Mouse (Mus musculus): Measurements from ENCODE around the gene Cxxc4. TPM values are rescaled to one million over a fixed set of nuclear protein-coding genes. Genes with fewer than 3 reads are reported as not detected.

The Cxxc4 gene
- polyA plus RNA-seq, 1 experiment, result not detected

DNA sequence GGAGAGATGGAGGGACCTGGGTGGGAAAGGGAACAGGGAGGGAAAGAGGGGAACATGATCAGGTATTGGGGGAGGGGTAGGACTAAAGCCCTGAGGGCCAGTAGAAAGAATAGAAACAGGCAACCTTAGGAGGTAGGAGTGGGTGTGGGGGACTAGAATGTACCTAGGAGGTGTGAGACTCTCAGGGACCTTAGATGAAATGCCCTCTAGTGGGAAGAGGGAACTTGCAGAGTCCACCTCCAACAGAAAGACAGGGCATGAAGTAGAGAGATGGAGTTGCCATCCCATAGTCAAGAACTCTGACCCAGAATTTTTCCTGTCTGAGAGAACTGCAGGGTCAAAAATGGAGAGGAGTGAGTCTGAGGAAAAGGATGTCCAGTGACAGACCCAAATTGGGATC is 43.4 kb downstream of the Cxxc4 start:
- no peak overlapping the region for H3K4me3 ChIP-seq (replicated peaks; ENCODE audit: control insufficient read depth, low read depth, low read length)
- no peak overlapping the region for H3K27ac ChIP-seq (ENCODE audit: control insufficient read depth, insufficient read depth, low read depth, low read length, poor library complexity)
- TF ChIP-seq CTCF (IDR thresholded peaks at IDR 0.05; ENCODE audit: control insufficient read depth, insufficient read depth, low read length) (no peak), POLR2A (IDR thresholded peaks at IDR 0.05; ENCODE audit: borderline replicate concordance, control insufficient read depth, low read depth, low read length) (no peak)
- no peaks in the 10 kb centered on the region for H3K4me1 ChIP-seq (ENCODE audit: control insufficient read depth, insufficient read depth, low read length)

DNA sequence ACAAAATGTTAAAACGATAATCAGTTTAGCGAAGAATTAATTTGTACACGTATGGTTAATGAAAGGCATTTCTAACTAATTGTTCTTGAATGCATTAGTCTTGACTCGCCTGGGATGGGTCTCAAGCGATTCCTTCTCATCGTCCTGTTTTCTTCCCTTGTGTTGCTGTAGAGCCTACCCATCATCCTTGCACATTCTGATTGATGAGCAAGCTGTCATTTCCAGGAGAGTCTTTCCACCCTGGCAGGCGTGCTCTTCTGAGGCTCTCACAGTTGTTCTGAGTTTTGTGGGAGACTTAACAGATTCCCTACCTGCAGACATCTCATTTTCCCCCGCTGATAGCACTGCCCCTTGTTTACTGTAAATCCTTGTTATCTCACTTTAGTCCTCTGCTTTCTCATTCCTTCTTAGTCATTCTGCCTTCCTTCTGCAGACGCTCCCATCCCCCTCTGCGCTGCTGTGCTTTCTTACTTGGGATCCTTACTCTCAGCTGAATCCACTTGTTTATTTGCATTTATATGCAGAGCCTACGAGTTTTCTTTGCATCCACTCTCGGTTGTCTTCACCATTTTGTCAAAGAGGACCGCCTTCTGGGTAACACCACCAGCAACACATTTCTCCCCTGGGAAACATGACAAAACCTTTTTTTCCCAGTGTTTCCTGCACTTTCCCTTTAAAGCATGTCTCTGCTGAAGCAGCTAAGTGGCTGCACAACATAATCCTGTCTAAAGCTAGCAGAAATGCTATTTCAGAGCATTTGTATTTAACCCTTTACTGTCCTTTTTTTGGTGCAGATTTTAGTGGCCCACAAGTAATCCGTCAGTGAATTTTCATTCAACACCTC is 45.5 kb downstream of the Cxxc4 start:
- no peak overlapping the region for H3K4me3 ChIP-seq (replicated peaks; ENCODE audit: control insufficient read depth, low read depth, low read length)
- 52% methylated on average over 14 of the region's 14 CpGs for WGBS
- TF ChIP-seq CTCF (IDR thresholded peaks at IDR 0.05; ENCODE audit: control insufficient read depth, insufficient read depth, low read length), result no peak
- TF ChIP-seq POLR2A (IDR thresholded peaks at IDR 0.05; ENCODE audit: borderline replicate concordance, control insufficient read depth, low read depth, low read length), result no peak
- H3K4me1 ChIP-seq (ENCODE audit: control insufficient read depth, insufficient read depth, low read length), result no peaks in the 10 kb centered on the region
- no peak overlapping the region for H3K27ac ChIP-seq (ENCODE audit: control insufficient read depth, insufficient read depth, low read depth, low read length, poor library complexity)

DNA sequence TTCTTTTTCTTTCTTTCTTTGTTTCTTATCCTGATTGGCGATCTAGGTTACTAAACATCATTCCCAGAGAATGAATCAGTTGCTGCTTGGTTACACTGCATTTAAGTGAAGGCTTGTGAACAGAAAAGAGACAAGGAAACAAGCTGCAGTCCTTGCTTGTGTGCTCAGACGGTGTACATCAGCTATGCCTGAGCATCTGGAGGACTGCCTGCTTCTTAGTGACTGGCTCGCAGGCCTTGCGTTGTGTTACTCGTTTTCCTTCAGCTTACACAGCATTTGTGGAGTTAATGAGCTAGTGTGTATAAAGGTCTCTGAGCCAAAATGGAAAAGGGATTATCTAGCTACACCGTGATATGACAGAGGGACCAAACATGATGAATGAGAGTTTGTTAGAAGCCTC is 58.9 kb downstream of the Cxxc4 start:
- WGBS, result 78% methylated on average over 6 of the region's 6 CpGs
- TF ChIP-seq CTCF (IDR thresholded peaks at IDR 0.05; ENCODE audit: control insufficient read depth, insufficient read depth, low read length) (no peak), POLR2A (IDR thresholded peaks at IDR 0.05; ENCODE audit: borderline replicate concordance, control insufficient read depth, low read depth, low read length) (no peak)
- Histone ChIP-seq H3K4me3 (replicated peaks; ENCODE audit: control insufficient read depth, low read depth, low read length) (no peak overlapping the region), H3K4me1 (ENCODE audit: control insufficient read depth, insufficient read depth, low read length) (no peaks in the 10 kb centered on the region), H3K27ac (ENCODE audit: control insufficient read depth, insufficient read depth, low read depth, low read length, poor library complexity) (no peak overlapping the region)

DNA sequence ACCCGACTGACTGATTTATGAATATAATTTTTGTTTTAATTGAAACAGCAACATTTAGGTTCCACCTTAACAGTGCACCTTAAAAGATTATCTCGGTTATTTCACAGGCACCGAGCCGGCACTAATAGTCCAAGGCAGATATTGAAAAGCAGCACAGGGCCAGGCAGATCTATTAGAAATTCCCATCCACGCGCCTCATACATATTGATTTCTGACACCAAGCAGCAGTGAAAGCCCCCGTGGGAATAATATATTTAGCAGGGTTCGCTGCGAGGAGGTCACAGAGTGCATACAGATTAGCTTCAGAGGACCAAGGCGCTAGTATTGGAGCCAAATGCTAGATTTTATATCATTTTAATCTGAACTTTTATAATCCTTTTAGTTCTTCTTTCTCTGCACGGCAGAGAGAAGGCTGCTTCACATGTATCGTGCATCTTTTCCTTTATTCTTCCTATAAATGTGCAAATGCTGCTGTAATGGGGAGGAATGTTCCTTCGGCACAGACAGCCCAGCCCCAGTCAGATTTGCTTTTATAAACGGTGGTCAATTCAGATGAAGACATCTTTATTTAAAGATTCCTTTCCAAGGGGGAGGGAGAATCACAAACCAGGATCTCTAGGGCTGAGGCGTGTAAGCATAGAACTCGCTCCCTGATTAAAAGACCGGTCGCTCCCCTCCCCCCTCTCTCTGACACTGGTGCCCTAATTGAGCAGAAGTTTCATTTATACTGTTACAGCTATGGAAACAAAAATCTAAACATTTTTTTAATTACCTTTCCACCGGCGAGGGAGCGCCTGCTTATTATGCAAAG is 66.6 kb downstream of the Cxxc4 start:
- 72% methylated on average over 21 of the region's 21 CpGs for WGBS
- Histone ChIP-seq H3K4me1 (ENCODE audit: control insufficient read depth, insufficient read depth, low read length) (no peaks in the 10 kb centered on the region), H3K4me3 (replicated peaks; ENCODE audit: control insufficient read depth, low read depth, low read length) (no peak overlapping the region), H3K27ac (ENCODE audit: control insufficient read depth, insufficient read depth, low read depth, low read length, poor library complexity) (no peak overlapping the region)
- no peak for TF ChIP-seq CTCF (IDR thresholded peaks at IDR 0.05; ENCODE audit: control insufficient read depth, insufficient read depth, low read length)
- TF ChIP-seq POLR2A (IDR thresholded peaks at IDR 0.05; ENCODE audit: borderline replicate concordance, control insufficient read depth, low read depth, low read length), result no peak

DNA sequence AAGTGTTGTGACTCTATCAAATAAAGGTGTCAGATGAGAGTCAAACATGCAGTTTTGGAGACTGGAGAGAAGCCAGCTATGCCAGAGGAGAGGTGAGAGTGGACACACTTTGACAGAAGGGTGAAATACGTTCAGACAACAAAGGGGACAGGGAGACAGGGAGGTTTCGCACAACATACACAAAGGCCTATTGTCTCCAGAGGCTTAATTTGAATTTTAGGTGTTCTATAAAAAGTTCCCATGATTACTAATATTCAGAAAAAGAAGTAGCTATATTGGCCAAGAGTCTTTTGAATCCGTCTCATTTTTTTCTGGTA is 67.2 kb downstream of the Cxxc4 start:
- TF ChIP-seq POLR2A (IDR thresholded peaks at IDR 0.05; ENCODE audit: borderline replicate concordance, control insufficient read depth, low read depth, low read length), result no peak
- TF ChIP-seq CTCF (IDR thresholded peaks at IDR 0.05; ENCODE audit: control insufficient read depth, insufficient read depth, low read length), result no peak
- H3K27ac ChIP-seq (ENCODE audit: control insufficient read depth, insufficient read depth, low read depth, low read length, poor library complexity), result no peak overlapping the region
- H3K4me1 ChIP-seq (ENCODE audit: control insufficient read depth, insufficient read depth, low read length), result no peaks in the 10 kb centered on the region
- 68% methylated on average over 3 of the region's 3 CpGs for WGBS
- H3K4me3 ChIP-seq (replicated peaks; ENCODE audit: control insufficient read depth, low read depth, low read length), result no peak overlapping the region

DNA sequence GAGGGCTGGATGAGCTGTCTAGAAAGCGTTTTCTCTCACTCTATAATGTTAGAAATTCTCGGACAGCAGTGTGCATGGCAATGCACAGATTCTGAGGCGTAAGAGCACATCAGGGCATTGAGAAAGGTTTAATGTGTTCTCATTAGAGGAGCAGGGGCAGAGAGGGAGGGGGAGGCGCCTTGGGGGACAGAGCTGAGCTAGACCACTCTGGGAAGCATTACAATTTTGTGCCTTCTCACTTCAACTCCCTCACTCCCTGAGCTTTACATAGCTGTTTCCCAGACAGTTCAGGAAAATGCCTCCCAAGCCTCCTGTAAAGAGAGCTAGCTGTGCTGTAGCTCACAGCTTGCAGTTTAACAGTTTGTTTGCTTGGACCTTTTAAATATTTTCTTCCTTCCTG is 70.2 kb downstream of the Cxxc4 start:
- Histone ChIP-seq H3K27ac (ENCODE audit: control insufficient read depth, insufficient read depth, low read depth, low read length, poor library complexity) (no peak overlapping the region), H3K4me3 (replicated peaks; ENCODE audit: control insufficient read depth, low read depth, low read length) (no peak overlapping the region), H3K4me1 (ENCODE audit: control insufficient read depth, insufficient read depth, low read length) (no peaks in the 10 kb centered on the region)
- TF ChIP-seq POLR2A (IDR thresholded peaks at IDR 0.05; ENCODE audit: borderline replicate concordance, control insufficient read depth, low read depth, low read length), result no peak
- TF ChIP-seq CTCF (IDR thresholded peaks at IDR 0.05; ENCODE audit: control insufficient read depth, insufficient read depth, low read length), result no peak
- 65% methylated on average over 4 of the region's 4 CpGs for WGBS

DNA sequence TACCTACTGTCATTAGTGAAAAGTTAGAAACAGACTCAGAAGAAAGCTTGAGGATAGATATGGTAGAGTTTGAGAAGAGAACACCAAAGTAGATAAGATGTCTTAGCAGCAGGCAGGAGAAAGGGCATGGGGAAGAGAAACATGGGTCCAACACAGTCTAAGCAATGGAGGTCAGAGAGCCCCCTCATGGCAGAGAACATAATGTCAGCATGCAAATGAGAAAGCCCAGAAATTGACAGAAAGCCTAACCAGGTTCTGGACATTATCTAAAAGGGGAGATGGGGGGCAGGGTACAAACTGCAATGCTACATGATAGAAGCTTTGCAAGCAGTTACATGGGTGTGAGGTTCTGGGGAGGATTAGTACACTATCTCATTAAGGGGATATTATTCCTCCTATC is 71.5 kb downstream of the Cxxc4 start:
- Histone ChIP-seq H3K4me1 (ENCODE audit: control insufficient read depth, insufficient read depth, low read length) (no peaks in the 10 kb centered on the region), H3K4me3 (replicated peaks; ENCODE audit: control insufficient read depth, low read depth, low read length) (no peak overlapping the region), H3K27ac (ENCODE audit: control insufficient read depth, insufficient read depth, low read depth, low read length, poor library complexity) (no peak overlapping the region)
- TF ChIP-seq POLR2A (IDR thresholded peaks at IDR 0.05; ENCODE audit: borderline replicate concordance, control insufficient read depth, low read depth, low read length) (no peak), CTCF (IDR thresholded peaks at IDR 0.05; ENCODE audit: control insufficient read depth, insufficient read depth, low read length) (no peak)

All from bone marrow, adult 2 months (tissue).